ENCODE assay signal across 8 mouse cellular contexts in the genomic region with DNA sequence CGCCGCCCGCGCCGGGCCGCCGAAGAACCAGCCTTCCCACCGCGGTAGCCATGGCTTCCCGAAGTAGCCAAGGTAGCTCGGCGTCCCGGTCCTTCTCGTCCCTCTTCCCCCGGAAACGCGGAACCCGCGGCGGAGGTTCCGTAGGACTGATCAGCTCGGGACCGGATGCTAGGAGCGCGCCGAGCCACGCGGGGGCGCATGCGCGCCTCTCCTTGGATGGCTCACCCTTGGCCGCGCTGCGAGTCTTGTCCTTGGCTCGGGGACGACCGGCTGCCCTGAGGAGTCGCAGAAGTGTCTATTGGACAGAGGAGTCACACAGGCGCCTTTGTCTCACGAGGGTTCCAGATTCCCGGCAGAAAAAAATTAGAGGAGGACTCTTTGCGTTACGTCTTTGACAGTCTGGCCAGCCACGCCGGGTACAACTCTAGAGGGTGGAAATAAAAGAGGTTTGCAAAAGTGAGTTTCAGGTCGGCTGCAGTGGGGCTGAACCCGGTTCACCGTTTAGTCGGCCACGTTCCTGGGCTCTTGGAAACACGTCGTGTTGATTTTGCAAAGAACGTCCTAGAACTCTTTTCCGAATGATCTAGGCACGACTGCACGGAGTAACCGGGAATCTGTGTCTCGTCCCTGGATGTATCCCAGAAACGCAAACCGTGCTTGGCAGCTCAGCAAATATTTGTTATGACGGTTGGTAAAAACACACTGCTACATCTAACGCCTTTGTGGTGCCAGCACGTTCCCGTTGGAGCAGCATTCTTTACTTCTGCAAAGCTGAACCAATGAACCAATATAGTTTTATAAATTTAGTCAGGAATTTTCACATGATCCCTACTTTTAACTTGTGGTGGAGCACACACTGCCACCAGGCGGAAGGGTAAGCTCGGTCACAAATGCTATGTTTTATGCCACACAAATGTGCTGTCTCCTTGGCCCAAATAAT. TPM values are rescaled to one million over a fixed set of nuclear protein-coding genes. Genes with fewer than 3 reads are reported as not detected.
DNase-seq lines count a peak whose midpoint lies in the region; ATAC-seq lines count a peak whose summit lies in the region.

A gene (minus strand): TSS at position 577 of the 940 bp plus-strand sequence.

- peak within 1 kb of the TSS; percentile 89 for H3K4me3 ChIP-seq in heart, embryonic 13.5 days
- peak within 1 kb of the TSS; percentile 79 for H3K4me3 ChIP-seq in liver, embryonic 12.5 days
- H3K4me3 ChIP-seq in stomach, embryonic 15.5 days (replicated peaks): peak within 1 kb of the TSS; percentile 79

- DNase-seq in CD4-positive helper T cell, adult 2 months (ENCODE audit: low read depth, low spot score): peak; percentile 95
- peak; percentile 84 for DNase-seq in brain, embryonic 18.5 days (ENCODE audit: low read depth, low spot score)
- peak; percentile 97 for DNase-seq in kidney, postnatal 10 days
- DNase-seq in natural killer cell, adult 2 months (ENCODE audit: low spot score in 2 of 2): peak; percentile 89 to 94

- peak within 1 kb of the TSS; percentile 87 for H3K9ac ChIP-seq in heart, embryonic 13.5 days
- peak within 1 kb of the TSS; percentile 80 for H3K9ac ChIP-seq in liver, embryonic 12.5 days
- peak within 1 kb of the TSS; percentile 52; the same call in 1 of the 2 replicates for H3K9ac ChIP-seq in stomach, embryonic 15.5 days

- ATAC-seq in erythroid progenitor cell, adult 5-6 weeks (replicated peaks; ENCODE audit: low FRiP score, poor library complexity, severe bottlenecking): peak; percentile 98
- peak; percentile 96 for ATAC-seq in heart, embryonic 13.5 days (ENCODE audit: extremely low read depth, insufficient number of reproducible peaks, low FRiP score, low TSS enrichment)
- ATAC-seq in liver, embryonic 12.5 days: peak; percentile 99
- peak; percentile 97 for ATAC-seq in stomach, embryonic 15.5 days (ENCODE audit: insufficient read depth, low FRiP score, low read depth)

- H3K27me3 ChIP-seq in heart, embryonic 13.5 days (replicated peaks): no peaks in the 10 kb centered on the region
- H3K27me3 ChIP-seq in liver, embryonic 12.5 days (replicated peaks): 0 out of 2 replicates have a peak, but pooled peaks cover 9% of the 10 kb centered on the region
- no peaks in the 10 kb centered on the region for H3K27me3 ChIP-seq in stomach, embryonic 15.5 days (replicated peaks)

- peak within 1 kb of the TSS; percentile 71 for H3K27ac ChIP-seq in heart, embryonic 13.5 days (replicated peaks)
- peak within 1 kb of the TSS; percentile 39; the same call in 1 of the 2 replicates for H3K27ac ChIP-seq in liver, embryonic 12.5 days
- H3K27ac ChIP-seq in stomach, embryonic 15.5 days: peak within 1 kb of the TSS; percentile 72

- peak within 1 kb of the TSS; percentile 75 for H3K4me2 ChIP-seq in heart, embryonic 13.5 days
- H3K4me2 ChIP-seq in liver, embryonic 12.5 days: peak within 1 kb of the TSS; percentile 79
- peak within 1 kb of the TSS; percentile 66 for H3K4me2 ChIP-seq in stomach, embryonic 15.5 days

- no peaks in the 10 kb centered on the region for H3K9me3 ChIP-seq in heart, embryonic 13.5 days
- no peaks in the 10 kb centered on the region for H3K9me3 ChIP-seq in liver, embryonic 12.5 days (replicated peaks)
- H3K9me3 ChIP-seq in stomach, embryonic 15.5 days: no peaks in the 10 kb centered on the region

- H3K36me3 ChIP-seq in heart, embryonic 13.5 days: peaks cover 21% of the 10 kb centered on the region
- peaks cover 23% of the 10 kb centered on the region for H3K36me3 ChIP-seq in liver, embryonic 12.5 days
- peaks cover 6% of the 10 kb centered on the region; the same call in 1 of the 2 replicates for H3K36me3 ChIP-seq in stomach, embryonic 15.5 days

- under 1% methylated on average over 66 of the region's 66 CpGs for WGBS in heart, embryonic 13.5 days
- 1% methylated on average over 66 of the region's 66 CpGs for WGBS in liver, embryonic 12.5 days (ENCODE audit: insufficient replicate concordance)
- under 1% methylated on average over 66 of the region's 66 CpGs for WGBS in stomach, embryonic 15.5 days

- peaks cover 15% of the 10 kb centered on the region for H3K4me1 ChIP-seq in heart, embryonic 13.5 days
- H3K4me1 ChIP-seq in liver, embryonic 12.5 days: peaks cover 6% of the 10 kb centered on the region
- peaks cover 3% of the 10 kb centered on the region; the same call in 1 of the 2 replicates for H3K4me1 ChIP-seq in stomach, embryonic 15.5 days

RNA-seq across cellular contexts. Expression of the gene that starts here (rescaled TPM):
- total RNA-seq in erythroid progenitor cell, adult 5-6 weeks (2015; ENCODE audit: low replicate concordance): 4.2 and 13.3 TPM in 2 replicates
- 11.6 and 11.8 TPM in 2 replicates for total RNA-seq in erythroid progenitor cell, adult 5-6 weeks (2017; ENCODE audit: low replicate concordance)
- 45.7 and 51.4 TPM in 2 replicates for polyA plus RNA-seq in heart, embryonic 13.5 days (2015; fragmentation: Nextera tagmentation; extraction: Ambion mirVana)
- 33.3 and 33.4 TPM in 2 replicates for polyA plus RNA-seq in liver, embryonic 12.5 days (2016; fragmentation: Nextera tagmentation; extraction: Ambion mirVana)
- polyA plus RNA-seq in stomach, embryonic 15.5 days (2015; fragmentation: Nextera tagmentation; extraction: Ambion mirVana): 41.9 and 48.6 TPM in 2 replicates

Comparison
In these comparisons a context has a peak if more than half of its experiments do, and no peak if none do; other contexts are left out.
1. Peak in every context shown above with its lines: DNase-seq, ATAC-seq, H3K4me3 ChIP-seq and H3K27ac ChIP-seq.